Mouse (Mus musculus) large intestine, adult 2 months (tissue): Measurements from ENCODE around the gene Wdtc1. TPM values are rescaled to one million over a fixed set of nuclear protein-coding genes. Genes with fewer than 3 reads are reported as not detected.

ENCODE experiments used
- DNase-seq: peaks from one replicate; pipeline ENCODE4 v3.0.0-alpha.2; 2012; ENCODE audit warnings: low read depth, low spot score
- WGBS: fragments of 180-500 bp; shearing (Covaris S2); methylation state at CpG from one replicate; pipeline ENCODE4 v1.1.7; 2018; 5-methylcytosine and 5-hydroxymethylcytosine counted together
- polyA plus RNA-seq: library from polyadenylated mRNA; depleted of rRNA; stranded (reverse); fragments of >200 nt; gene quantifications from 2 replicates; pipeline ENCODE4 v1.2.3, GENCODE M21; 2012

The Wdtc1 gene
- polyA plus RNA-seq, 1 experiment, result 41.7 TPM

GRCm38 (mm10) chr4:133379046-133379347 is 25.7 kb upstream of the Wdtc1 start:
- WGBS, result 29% methylated on average over 5 of the region's 5 CpGs
- DNase-seq, result no peak

GRCm38 (mm10) chr4:133378236-133379045 is 25.2 kb upstream of the Wdtc1 start:
- no peak for DNase-seq
- 10% methylated on average over 13 of the region's 13 CpGs for WGBS

- DNase-seq, result no peak
- 49% methylated on average over 10 of the region's 10 CpGs for WGBS
Measured at GRCm38 (mm10) chr4:133375812-133376577, 22.7 kb upstream of the Wdtc1 start.

GRCm38 (mm10) chr4:133374011-133374410 is 20.7 kb upstream of the Wdtc1 start:
- DNase-seq, result no peak
- WGBS, result 73% methylated on average over 4 of the region's 4 CpGs

GRCm38 (mm10) chr4:133372278-133372665 is 19.0 kb upstream of the Wdtc1 start:
- WGBS, result 29% methylated on average over 6 of the region's 6 CpGs
- DNase-seq, result no peak

- WGBS, result 24% methylated on average over 7 of the region's 7 CpGs
- no peak for DNase-seq
Measured at GRCm38 (mm10) chr4:133371621-133372277, 18.5 kb upstream of the Wdtc1 start.

GRCm38 (mm10) chr4:133370298-133371274 is 17.3 kb upstream of the Wdtc1 start:
- DNase-seq, result no peak
- 31% methylated on average over 22 of the region's 22 CpGs for WGBS

GRCm38 (mm10) chr4:133369553-133370297 is 16.4 kb upstream of the Wdtc1 start, which contains the start of gene Slc9a1:
Gene Slc9a1, plus strand, starts transcription at chr4:133369706.
- under 1% methylated on average over 39 of the region's 40 CpGs for WGBS
- no peak for DNase-seq

- 93% methylated on average over 6 of the region's 6 CpGs for WGBS
Measured at GRCm38 (mm10) chr4:133354641-133355040, 1.4 kb upstream of the Wdtc1 start.

GRCm38 (mm10) chr4:133352797-133353196 is 484 bp downstream of the Wdtc1 start:
- WGBS, result 69% methylated on average over 10 of the region's 10 CpGs
- DNase-seq, result no peak

More at GRCm38 (mm10) chr4:133354641-133355040, 1.4 kb upstream of the Wdtc1 start:
- DNase-seq, result no peak

- DNase-seq, result no peak
- 83% methylated on average over 5 of the region's 5 CpGs for WGBS
Measured at GRCm38 (mm10) chr4:133348051-133348775, 5.1 kb downstream of the Wdtc1 start.

GRCm38 (mm10) chr4:133347624-133348023 is 5.7 kb downstream of the Wdtc1 start:
- no peak for DNase-seq
- 54% methylated on average over 4 of the region's 4 CpGs for WGBS

- no peak for DNase-seq
- 52% methylated on average over 4 of the region's 4 CpGs for WGBS
Measured at GRCm38 (mm10) chr4:133346577-133346976, 6.7 kb downstream of the Wdtc1 start.

- WGBS, result 82% methylated on average over 6 of the region's 6 CpGs
- no peak for DNase-seq
Measured at GRCm38 (mm10) chr4:133345702-133346101, 7.6 kb downstream of the Wdtc1 start.

- DNase-seq, result no peak
- under 1% methylated on average over 4 of the region's 4 CpGs for WGBS
Measured at GRCm38 (mm10) chr4:133344112-133344511, 9.2 kb downstream of the Wdtc1 start.

GRCm38 (mm10) chr4:133340217-133340616 is 13.1 kb downstream of the Wdtc1 start:
- 81% methylated on average over 2 of the region's 2 CpGs for WGBS
- no peak for DNase-seq

- under 1% methylated on average over 58 of the region's 60 CpGs for WGBS
- peak; percentile 70 for DNase-seq
Measured at GRCm38 (mm10) chr4:133339148-133339749, 14.0 kb downstream of the Wdtc1 start.
